Mouse (Mus musculus): Measurements from ENCODE around the gene Phospho1. TPM values are rescaled to one million over a fixed set of nuclear protein-coding genes. Genes with fewer than 3 reads are reported as not detected.

Phospho1 gene
- total RNA-seq, 4 experiments from 2014 or later: 61.9 to 148 (median 104) TPM

DNA sequence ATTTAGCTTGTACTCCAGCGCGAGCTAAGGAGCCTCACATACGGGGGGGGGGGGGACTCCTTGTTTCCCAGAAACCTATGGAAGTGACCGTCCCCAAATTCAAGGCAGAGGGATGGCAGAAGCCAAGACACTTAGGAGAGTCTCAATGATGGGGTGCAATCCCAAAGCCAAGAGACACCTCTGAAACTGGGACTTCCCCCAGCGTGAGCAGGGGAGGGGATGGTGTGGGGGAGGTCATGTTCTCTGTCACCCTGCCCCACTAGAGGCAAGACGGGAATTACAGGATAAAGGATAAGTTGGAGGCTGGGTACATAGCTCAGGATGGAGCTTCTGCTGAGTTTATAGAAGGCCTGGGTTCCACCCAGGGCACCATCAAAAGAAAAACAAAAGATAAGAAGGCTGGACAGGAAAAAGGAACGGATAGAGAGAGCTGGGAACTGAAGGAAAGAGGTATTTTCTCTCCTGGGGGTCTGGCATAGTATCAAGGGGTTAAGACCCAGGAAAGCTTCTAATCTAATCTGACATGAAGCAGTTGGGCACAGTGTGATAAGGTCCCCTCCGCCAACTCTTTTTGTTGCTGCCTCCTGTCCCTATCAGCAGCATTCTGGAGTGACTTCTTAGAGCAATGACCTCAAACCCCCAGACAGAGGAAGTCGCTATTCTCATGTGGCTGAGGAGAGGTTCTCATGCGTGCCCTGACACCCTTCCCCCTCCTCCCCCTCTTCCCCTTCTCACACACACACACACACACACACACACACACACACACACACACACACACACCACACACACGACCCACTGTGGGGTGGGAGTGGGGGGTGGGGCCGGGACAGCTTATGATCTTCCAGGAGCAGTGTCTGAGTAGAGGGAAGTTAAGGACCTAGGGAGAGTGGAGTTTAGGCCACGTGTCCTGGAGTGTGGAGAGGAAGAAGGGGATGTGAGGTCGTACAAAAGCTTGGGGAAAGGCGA lies 10.7 kb downstream of the Phospho1 start:
- no peak for DNase-seq

DNA sequence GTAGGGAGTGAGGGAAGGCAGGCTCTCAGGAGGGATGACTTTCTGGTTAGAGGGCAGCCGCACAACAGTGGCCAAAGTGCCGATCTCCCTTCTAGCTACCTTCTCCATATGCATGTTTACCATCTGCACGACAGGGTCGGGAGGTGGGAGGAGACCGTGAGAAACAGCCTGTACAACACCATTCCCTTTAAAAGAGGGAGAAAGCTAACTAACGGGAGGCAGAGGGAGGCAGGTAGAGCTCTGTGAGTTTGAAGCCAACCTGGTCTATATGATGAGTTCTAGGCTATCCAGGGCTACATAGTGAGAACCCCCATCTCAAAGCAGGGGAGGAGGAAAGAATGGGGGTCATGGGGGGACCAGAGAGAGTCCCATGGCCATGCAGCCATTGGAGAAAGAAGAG lies 11.5 kb downstream of the Phospho1 start:
- no peak for DNase-seq

DNA sequence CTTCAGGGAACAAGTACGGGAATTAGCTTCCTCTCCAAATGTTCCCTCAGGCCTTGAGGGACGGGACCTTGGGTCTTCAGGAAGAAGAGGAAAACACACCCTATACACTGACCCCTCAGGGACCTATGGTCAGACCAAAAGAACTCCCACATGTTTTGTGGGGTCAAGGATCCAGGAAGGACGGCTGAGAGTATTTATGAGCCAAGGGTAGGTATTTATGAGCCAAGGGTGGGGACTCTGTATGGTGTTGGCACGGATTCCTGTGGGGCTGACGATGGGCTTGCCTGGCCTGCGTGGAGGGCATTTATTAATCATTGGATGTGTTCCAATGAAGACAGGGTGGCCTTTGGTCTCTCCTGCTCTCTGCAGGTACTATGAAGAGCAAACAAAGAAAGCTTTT lies 12.1 kb downstream of the Phospho1 start:
- DNase-seq: no peak

DNA sequence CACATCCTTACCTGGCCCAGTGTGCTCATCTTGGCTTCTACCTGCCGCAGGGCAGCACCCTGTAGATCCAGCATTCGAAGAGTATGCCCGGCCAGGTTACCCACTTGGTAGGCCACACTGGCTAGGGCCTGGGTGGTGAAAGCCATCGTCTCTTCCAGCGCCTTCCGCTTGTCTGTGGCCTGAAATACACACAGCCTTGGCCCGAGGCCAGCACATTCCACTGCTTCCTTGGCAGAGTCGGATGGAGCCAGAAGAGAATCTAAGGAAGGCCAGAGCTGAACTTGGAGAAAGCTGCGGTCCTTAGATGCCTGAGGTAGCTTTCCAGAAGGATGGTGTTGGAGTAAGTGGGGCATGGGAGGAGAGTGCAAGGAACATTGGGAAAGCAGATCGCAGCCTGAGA lies 12.8 kb downstream of the Phospho1 start, which contains the start of gene Gngt2:
Gene Gngt2 (plus strand): TSS at position 158 of the 400 bp plus-strand sequence.
- peak; percentile 82 for DNase-seq

DNA sequence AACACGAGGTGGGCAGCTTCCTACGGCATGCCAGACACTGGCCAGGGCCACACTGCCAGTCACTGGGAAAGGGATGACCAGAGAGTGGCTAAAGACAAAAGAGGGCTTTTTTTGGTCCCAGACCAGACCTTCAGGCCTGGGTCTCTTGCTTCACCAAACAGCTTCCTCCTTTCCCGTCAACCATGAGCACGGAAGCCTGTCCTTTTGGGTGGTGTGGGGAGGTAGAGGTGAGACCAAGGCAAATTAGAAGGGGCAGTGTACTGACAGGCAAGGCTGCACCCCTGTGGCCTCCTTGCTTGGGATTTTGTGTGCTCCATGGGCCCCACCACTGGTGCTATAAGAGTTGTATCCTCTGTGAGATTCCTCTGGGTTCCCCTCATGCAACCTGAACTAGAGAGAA lies 14.3 kb downstream of the Phospho1 start:
- DNase-seq: no peak

DNA sequence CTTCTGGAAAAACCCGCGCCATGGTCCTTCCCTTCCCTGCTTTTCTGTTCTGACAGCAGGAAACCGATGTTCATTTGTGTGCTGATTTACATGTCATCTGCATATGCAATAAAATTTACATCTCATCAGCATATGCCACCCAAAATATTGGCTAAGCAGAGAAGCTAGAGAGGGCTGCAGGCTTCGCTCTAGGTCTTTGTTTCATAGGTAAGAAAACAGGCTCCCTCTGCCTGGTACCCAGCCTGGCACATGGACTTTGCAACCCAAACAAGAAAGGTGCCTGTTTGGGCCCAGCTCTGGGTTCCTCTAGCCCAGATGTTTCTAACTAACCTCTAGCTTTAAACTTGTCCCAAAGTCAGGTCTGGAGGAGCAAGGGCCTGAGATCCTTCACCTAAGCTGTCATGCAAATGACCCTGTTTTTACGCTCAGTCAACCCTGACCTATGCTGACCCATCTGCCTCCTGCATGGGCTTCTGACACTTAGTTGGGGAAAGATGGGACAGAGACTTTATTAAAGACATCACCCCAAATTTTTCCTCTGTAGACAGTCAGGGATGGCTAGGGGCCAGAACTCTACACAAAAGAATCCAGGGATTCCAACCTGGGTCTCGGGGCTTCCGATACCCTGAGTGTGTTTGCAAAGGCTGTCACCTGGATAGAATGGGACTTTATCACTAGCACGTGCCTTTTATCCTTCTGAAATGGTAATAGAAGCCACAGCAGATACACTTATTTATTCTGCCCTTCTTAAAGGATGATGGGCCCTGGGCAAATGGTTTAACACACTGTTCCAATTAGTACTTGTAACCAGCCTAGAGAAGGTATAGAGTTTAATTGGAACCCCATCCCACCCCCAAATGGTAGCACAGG lies 14.9 kb downstream of the Phospho1 start:
- no peak for DNase-seq

DNA sequence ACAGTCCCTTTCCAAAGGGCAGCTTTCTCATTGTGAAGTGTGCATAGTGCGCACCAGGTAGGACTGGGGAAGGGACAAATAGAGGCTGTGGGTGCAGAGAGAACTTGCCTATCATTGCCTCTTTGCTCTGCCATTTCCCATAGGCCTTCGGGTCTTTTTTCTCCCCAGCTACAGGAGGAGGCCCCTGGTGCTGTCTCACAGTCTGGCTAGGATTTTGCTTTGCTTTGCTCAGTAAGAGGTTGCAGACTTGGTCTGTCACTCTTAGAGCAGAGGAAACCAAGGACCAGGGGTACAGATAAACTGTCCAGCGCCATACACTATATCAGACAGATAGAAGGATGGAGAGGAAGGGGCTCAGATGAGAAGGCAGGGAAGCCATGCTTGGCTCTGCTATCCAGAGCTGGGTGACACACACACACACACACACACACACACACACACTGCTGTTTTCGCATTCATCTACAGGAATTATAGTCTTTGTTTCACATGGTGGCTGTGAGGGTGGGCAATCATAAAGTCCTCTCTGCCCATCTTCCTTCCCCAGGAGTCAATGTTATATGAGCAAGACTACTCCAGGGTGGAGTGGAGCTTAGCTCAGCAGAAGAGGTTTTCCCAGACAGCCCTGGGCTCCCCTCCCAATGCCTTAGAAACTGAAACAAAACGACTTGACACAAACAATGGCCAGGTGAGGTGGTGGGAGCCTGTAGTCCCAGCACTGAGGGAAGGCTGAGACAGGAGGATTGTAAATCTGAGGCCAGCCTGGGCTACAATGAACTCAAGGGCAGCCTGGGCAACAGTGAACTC lies 16.6 kb downstream of the Phospho1 start:
- no peak for DNase-seq

DNA sequence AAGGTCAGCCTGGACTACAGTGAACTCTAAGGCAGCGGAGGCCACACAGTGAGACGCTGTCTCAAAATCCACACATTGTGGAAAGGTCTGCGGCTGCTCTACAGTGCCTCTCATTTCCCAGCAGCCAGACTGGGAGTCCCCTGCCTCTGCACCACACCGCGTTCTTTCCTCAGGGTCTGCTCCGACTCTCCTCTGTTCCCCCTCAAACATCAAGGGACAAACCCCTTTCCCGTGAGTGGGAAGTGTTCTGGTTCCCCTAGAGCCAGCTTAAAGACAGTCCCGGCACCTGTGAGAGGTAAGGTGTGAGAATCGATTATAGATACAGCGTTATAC lies 17.2 kb downstream of the Phospho1 start:
- DNase-seq: no peak

DNA sequence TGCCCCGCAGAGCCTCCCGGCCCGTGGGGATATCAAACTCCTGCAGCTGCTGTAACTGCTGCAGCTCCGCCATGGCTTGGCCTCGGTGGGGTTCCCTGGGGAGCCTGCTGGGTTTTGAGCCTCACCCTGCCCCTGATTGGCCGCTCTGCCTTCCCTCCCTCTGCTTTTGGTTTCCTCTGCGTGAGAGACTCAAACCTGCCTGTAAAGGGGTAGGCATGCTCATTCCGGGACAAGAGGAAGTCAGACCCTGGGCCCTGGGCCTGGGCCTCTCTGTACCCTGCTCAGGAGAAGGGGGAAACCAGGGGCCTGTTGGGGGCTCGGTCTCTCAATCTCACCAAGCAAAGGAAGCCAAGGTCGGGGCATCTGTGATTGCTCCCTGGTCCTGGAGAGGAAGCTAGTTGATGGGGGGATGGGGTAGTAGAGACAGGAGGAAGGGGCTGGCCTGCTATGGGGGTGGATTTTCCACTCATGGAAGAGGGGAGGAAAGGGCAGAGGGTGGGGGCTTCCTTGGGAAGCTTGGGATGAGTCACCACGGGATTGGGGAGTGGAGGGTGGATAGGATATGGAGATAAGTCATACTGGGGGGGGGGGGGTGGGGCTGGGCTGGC lies 17.9 kb downstream of the Phospho1 start, which contains the start of gene Abi3:
Gene Abi3 (minus strand): TSS at position 403 of the 608 bp plus-strand sequence.
- DNase-seq: no peak

DNA sequence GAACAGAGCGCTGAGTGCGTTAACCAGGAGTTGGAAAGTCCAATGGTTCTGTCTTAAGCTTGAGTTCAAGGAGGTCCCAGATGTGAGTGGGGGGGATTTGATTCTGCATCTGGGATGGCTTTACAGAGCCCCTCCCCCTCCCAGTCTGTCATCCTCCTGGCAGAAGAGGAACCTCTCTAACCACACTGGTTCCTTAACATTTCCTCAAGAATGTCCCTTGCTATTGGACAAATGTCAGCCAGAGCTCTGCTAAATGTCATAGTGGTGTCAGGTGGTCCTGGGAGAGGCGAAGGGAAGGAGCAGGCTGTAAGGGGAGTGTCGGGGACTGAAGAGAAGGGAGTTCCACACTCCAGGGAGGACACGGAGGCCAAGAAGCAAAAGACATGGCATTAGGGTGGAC lies 18.7 kb downstream of the Phospho1 start:
- DNase-seq: no peak

DNA sequence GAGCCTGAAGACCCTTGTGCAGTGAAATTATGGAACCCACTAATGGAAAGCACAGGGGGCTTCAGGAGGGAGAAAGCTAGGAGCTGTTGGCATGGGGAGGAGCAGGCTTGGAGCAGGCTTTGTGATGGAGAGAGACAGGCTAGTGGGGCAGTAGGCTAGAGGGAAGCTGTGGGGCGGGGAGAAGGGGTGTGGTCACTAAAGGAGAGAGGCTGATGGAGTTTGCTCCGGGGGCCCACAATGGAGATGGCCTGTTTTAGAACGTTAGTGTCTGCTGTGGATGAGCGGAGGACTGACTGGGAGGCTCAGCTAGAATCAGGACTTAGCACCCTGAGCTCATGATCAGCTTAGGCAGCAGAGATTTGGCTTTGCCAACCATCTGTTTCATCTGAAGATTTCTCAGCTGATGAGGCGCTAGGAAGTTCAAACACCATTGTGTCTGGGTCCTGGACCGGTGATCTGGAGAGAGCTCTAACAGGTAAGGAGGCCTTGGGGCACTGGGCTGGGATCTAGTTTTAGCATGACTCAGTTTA lies 19.2 kb downstream of the Phospho1 start:
- no peak for DNase-seq

DNA sequence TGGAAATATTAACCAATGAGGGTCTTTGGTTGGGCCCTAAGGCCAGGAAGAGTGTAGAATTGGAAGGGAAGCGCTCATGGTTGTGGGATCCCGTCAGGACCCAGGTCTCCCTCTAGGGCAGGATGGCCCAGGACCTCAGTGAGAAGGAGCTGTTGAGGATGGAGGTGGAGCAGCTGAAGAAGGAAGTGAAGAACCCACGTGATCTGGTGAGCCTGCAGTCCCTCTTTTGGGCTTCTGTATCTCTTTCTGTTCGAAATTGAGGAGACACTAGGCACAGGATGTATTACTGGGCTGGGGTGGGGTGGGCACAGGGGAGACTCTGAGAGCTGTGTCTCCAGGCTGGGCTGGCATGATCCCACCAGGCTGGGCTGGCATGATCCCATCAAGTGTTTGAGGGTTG lies 20.6 kb downstream of the Phospho1 start:
- no peak for DNase-seq

DNA sequence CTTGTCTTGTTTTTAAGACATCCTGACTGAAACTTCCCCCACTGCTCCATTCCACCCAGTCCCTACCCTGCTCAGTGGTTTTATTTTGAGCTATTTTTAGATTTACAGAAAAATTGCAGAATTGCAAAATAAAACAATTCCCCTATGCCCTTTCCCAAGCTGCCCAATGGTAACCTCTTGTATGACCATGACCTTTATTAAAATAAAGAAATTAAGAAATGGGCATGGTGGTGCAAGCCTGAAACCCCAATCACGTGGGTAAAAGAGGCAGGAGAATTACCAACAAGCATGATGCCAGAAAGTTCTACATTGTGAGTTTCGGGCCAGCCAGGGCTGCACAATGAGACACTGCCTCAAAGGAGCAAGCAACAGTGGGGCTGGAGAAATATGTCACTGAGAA lies 26.6 kb downstream of the Phospho1 start:
- no peak for DNase-seq

DNA sequence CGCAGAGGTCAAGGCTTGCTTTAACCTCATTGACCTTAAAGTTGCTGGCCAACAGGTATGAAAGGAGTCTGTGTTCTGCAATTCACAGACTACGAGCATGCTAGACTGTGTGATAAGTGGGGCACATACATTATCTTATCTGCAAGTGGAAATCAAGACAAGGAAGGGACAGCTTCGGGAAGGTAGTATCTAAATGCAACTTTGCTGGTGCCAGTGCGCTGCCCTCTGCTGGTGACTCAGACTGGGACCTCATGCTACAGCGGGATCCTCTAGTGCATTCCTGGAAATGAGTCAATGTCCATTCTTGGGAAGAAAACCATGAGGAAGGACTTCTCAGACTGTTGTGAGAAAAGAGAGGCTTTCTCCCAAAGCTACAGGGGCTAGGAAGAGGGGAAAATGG lies 29.4 kb downstream of the Phospho1 start:
- DNase-seq: peak; percentile 57

DNA sequence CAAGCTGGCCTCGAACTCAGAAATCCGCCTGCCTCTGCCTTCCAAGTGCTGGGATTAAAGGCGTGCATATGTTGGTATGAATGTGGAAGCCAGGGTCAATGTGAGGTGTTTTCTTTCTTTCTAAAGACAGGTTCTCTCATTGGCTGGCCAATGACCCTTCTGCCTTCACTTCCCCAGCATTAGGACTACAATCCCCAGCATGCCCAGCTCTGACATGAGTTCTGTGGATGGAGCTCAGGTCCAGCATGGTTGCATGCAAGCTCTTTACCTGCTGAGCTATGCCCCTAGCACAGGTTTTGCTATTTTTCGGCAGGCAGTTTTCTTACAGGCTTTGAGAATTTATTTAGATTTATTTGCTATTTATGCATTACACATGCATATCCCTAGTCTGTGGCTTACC lies 33.0 kb downstream of the Phospho1 start:
- DNase-seq: no peak

DNA sequence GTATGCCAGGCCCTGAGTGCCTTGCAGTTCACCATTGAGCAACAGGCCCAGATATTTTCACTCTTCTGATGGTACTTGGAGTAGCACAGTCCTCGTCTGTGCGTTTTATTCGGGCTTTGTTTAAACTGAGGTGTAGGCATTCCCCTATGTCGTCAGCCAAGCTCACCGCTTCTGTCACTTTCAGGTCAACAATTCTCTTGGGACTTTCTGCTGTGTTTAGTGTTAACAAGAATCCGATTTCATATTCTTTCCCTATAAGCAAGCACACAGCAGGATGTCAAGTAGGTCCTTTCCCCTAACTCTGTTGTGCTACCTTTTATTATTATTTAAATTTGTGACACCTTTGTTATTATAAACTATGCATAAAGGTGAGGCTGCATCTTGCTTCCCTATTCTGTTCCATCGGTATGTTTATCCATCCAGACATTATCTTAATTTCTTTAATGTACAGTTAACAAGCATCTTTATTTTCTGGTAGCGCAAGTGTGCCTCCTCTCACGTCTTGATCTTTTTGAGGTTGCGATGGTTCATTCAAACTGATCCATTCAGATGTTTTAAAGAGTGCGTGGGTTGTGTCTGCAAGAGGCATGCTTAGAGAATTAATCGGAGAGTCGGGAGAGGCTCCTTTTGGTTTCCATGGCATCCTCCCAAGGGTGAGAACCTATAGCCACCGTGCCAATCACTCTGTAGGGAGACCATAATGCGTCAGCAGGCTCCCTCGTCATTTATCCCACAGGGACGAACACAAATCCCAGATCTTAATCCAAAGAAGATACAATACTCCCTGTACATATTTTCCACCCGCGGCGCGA lies 33.6 kb downstream of the Phospho1 start:
- DNase-seq: no peak

DNA sequence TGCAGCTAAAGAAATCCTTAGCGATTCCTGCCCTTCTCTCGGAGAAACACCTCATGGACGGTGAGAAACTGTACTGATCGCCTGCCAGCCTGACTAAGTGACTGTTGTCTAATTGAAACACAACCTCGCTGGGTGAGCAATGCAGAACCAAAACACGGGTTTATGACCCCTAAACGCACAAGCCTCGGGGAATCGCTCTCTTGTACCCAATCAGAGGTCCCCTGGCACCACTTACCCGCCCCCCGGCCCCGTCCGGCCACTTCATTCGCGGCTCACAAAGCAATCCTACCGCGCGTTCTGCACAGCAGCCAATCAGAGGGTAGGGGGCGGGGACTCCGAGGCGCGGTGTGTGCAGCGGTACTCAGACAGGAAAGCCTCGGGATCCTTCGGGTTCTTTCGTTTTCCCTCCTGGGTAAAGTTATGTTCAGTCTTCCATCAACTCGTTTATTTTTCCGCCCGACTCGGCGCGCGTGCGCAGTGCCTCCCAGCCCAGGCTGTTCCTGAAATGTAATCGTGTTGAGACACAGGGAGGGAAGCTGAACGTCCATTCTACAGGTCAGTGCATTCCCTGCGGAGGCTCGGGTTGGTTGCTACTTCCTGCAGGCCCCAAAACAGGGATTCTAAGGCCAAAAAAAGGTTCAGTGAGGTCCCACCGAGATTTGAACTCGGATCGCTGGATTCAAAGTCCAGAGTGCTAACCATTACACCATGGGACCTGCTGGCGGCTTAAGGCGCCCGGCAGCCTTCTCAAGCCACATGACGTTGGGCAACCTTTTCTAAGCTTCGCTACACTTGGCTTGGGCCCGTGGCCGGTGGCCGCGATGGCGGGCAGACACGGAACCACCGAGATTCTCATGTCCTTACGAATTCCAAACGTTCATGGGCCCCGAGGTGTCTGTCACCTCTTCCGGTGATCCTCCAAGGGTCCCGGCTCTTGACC lies 34.5 kb downstream of the Phospho1 start:
- DNase-seq: peak; percentile 97

DNA sequence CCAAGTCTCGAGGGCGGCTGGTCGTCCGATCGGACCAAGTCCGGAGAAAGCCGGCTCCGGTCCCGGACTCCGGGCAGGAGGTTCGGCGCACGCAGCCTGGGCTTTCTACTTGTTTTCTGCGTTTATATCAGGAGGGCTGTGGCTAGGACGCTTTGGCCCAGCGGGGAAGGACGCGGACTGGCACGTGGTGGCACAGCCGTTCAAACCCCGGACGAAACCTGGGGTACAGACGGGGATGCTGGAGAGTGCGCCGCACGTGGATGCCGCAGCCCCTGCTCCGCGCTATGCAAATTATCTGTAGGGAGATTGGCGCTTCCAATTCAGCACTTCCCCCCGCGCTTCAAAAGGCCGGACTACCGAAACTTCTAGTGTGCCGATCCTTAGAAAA lies 35.2 kb downstream of the Phospho1 start:
- DNase-seq: peak; percentile 71

DNA sequence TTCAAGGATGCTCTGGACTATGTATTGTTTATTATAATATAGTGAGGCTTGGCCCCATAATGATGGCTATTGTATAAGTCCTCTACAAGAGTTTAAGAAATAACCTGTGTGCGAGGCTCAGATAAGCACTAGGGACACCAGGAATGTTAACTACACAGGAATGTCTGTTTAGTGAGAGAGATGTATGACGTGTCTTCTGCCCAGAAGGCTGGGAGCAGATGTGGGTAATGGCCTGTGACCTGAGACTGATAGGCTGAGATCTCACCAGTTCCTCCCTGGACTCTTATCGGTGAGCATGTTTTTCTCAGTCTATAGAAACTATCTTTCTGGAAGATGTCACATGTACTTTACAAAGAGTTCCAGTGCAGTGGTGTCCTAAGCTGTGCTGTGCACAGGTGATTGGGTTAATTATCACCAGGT lies 35.8 kb downstream of the Phospho1 start:
- no peak for DNase-seq

DNA sequence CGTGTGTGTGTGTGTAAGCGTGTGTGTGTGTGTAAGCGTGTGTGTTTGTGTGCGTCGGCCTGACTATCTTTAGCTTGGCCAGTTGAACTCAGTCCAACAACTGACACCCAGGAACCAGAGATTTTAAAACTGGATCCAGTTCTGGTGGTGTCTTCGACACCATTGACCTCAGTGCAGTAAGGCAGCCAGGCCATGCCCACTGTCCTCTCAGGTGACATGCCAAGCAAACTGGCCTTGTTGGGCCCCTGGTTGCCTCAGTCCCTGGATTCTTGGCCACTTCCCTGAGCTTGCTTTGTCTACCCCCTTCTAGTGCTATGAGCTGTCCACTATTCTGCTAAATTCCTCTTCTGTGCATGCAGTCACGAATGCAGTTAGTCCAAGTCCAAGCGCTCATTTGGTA lies 37.1 kb downstream of the Phospho1 start:
- no peak for DNase-seq

All from adrenal gland, adult 8-10 months (tissue).